Mouse (Mus musculus): ENCODE measurements around the gene Fcrl5. TPM values are rescaled to one million over a fixed set of nuclear protein-coding genes. Genes with fewer than 3 reads are reported as not detected.
A peak's percentile ranks its signal among the peaks of the same experiment; 100 is the strongest.

The Fcrl5 gene
- polyA plus RNA-seq, 1 experiment from 2014 or later = not detected

- Histone ChIP-seq H3K27me3 (ENCODE audit: control insufficient read depth, insufficient read depth, low read length) (no peaks in the 10 kb centered on the region), H3K4me3 (ENCODE audit: low read depth, low read length) (no peak overlapping the region), H3K9me3 (ENCODE audit: control insufficient read depth, low read length) (no peaks in the 10 kb centered on the region), H3K36me3 (ENCODE audit: control insufficient read depth, insufficient read depth, low read length) (no peaks in the 10 kb centered on the region), H3K4me2 (no peak overlapping the region), H3K27ac (ENCODE audit: low read depth, low read length) (no peak overlapping the region), H3K9ac (ENCODE audit: low read length) (no peak overlapping the region), H3K4me1 (ENCODE audit: control insufficient read depth, insufficient read depth, low read length) (no peaks in the 10 kb centered on the region)
- 84% methylated on average over 4 of the region's 4 CpGs for WGBS
- ATAC-seq (ENCODE audit: low FRiP score) = no peak
- no peak for DNase-seq (ENCODE audit: low spot score, missing footprints)
Measured at GRCm38 (mm10) chr3:87487392-87487791, 51.8 kb downstream of the Fcrl5 start.

- H3K36me3 ChIP-seq (ENCODE audit: control insufficient read depth, insufficient read depth, low read length) = no peaks in the 10 kb centered on the region
- H3K4me1 ChIP-seq (ENCODE audit: control insufficient read depth, insufficient read depth, low read length) = no peaks in the 10 kb centered on the region
- 71% methylated on average over 2 of the region's 2 CpGs for WGBS
- DNase-seq (ENCODE audit: low spot score, missing footprints) (no peak), ATAC-seq (ENCODE audit: low FRiP score) (no peak)
- H3K9ac ChIP-seq (ENCODE audit: low read length) = no peak overlapping the region
- no peaks in the 10 kb centered on the region for H3K27me3 ChIP-seq (ENCODE audit: control insufficient read depth, insufficient read depth, low read length)
- no peak overlapping the region for H3K4me3 ChIP-seq (ENCODE audit: low read depth, low read length)
- H3K9me3 ChIP-seq (ENCODE audit: control insufficient read depth, low read length) = no peaks in the 10 kb centered on the region
- no peak overlapping the region for H3K27ac ChIP-seq (ENCODE audit: low read depth, low read length)
- no peak overlapping the region for H3K4me2 ChIP-seq
Measured at GRCm38 (mm10) chr3:87487911-87488310, 52.3 kb downstream of the Fcrl5 start.

- H3K4me1 ChIP-seq (ENCODE audit: control insufficient read depth, insufficient read depth, low read length) = no peaks in the 10 kb centered on the region
- H3K9me3 ChIP-seq (ENCODE audit: control insufficient read depth, low read length) = no peaks in the 10 kb centered on the region
- WGBS = 86% methylated on average over 9 of the region's 9 CpGs
- ATAC-seq (ENCODE audit: low FRiP score) (no peak), DNase-seq (ENCODE audit: low spot score, missing footprints) (no peak)
- H3K36me3 ChIP-seq (ENCODE audit: control insufficient read depth, insufficient read depth, low read length) = no peaks in the 10 kb centered on the region
- H3K27me3 ChIP-seq (ENCODE audit: control insufficient read depth, insufficient read depth, low read length) = no peaks in the 10 kb centered on the region
- H3K4me2 ChIP-seq = no peak overlapping the region
- no peak overlapping the region for H3K27ac ChIP-seq (ENCODE audit: low read depth, low read length)
- H3K9ac ChIP-seq (ENCODE audit: low read length) = no peak overlapping the region
- H3K4me3 ChIP-seq (ENCODE audit: low read depth, low read length) = no peak overlapping the region
Measured at GRCm38 (mm10) chr3:87498266-87498665, 62.7 kb downstream of the Fcrl5 start.

- no peak overlapping the region for H3K4me3 ChIP-seq (ENCODE audit: low read depth, low read length)
- 13% methylated on average over 3 of the region's 3 CpGs for WGBS
Measured at GRCm38 (mm10) chr3:87499072-87499471, 63.5 kb downstream of the Fcrl5 start.

GRCm38 (mm10) chr3:87500088-87501055 is 64.8 kb downstream of the Fcrl5 start:
- no peak overlapping the region for H3K4me3 ChIP-seq (ENCODE audit: low read depth, low read length)
- WGBS = 81% methylated on average over 24 of the region's 24 CpGs
- no peak overlapping the region for H3K27ac ChIP-seq (ENCODE audit: low read depth, low read length)
- H3K27me3 ChIP-seq (ENCODE audit: control insufficient read depth, insufficient read depth, low read length) = no peaks in the 10 kb centered on the region
- no peak overlapping the region for H3K9ac ChIP-seq (ENCODE audit: low read length)
- no peak overlapping the region for H3K4me2 ChIP-seq
- no peaks in the 10 kb centered on the region for H3K36me3 ChIP-seq (ENCODE audit: control insufficient read depth, insufficient read depth, low read length)
- DNase-seq (ENCODE audit: low spot score, missing footprints) (no peak), ATAC-seq (ENCODE audit: low FRiP score) (no peak)
- no peaks in the 10 kb centered on the region for H3K4me1 ChIP-seq (ENCODE audit: control insufficient read depth, insufficient read depth, low read length)
- no peaks in the 10 kb centered on the region for H3K9me3 ChIP-seq (ENCODE audit: control insufficient read depth, low read length)

More at GRCm38 (mm10) chr3:87499072-87499471, 63.5 kb downstream of the Fcrl5 start:
- ATAC-seq (ENCODE audit: low FRiP score) = no peak
- H3K9ac ChIP-seq (ENCODE audit: low read length) = no peak overlapping the region
- no peaks in the 10 kb centered on the region for H3K36me3 ChIP-seq (ENCODE audit: control insufficient read depth, insufficient read depth, low read length)
- H3K27ac ChIP-seq (ENCODE audit: low read depth, low read length) = no peak overlapping the region
- peak; percentile 98 for DNase-seq (ENCODE audit: low spot score, missing footprints)
- no peaks in the 10 kb centered on the region for H3K27me3 ChIP-seq (ENCODE audit: control insufficient read depth, insufficient read depth, low read length)
- no peak overlapping the region for H3K4me2 ChIP-seq
- H3K9me3 ChIP-seq (ENCODE audit: control insufficient read depth, low read length) = no peaks in the 10 kb centered on the region
- no peaks in the 10 kb centered on the region for H3K4me1 ChIP-seq (ENCODE audit: control insufficient read depth, insufficient read depth, low read length)

DNA sequence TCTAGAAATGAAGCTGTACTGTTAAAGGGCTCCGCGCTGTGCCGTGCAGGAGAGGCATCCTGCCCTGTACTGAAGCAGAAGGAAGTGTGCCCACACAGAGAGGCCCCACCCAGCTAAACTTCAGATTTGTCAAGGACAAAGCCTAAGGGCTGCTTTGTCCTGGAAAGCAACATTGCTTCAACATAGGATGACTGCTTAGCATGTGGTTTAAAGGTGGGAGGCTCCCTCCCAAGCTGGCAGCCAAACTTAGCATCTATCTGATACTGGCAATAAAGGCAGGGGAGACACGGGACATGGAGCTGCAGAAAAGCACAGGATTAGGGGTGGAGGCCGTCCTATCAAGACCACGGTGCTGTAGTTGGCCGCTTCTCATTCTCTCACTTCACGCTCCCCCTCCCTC is 65.6 kb downstream of the Fcrl5 start:
- no peak for DNase-seq (ENCODE audit: low spot score, missing footprints)
- ATAC-seq (ENCODE audit: low FRiP score) = no peak
- H3K4me2 ChIP-seq = no peak overlapping the region
- H3K36me3 ChIP-seq (ENCODE audit: control insufficient read depth, insufficient read depth, low read length) = no peaks in the 10 kb centered on the region
- WGBS = 58% methylated on average over 8 of the region's 8 CpGs
- H3K9ac ChIP-seq (ENCODE audit: low read length) = no peak overlapping the region
- no peaks in the 10 kb centered on the region for H3K4me1 ChIP-seq (ENCODE audit: control insufficient read depth, insufficient read depth, low read length)
- no peak overlapping the region for H3K27ac ChIP-seq (ENCODE audit: low read depth, low read length)
- H3K4me3 ChIP-seq (ENCODE audit: low read depth, low read length) = no peak overlapping the region
- H3K9me3 ChIP-seq (ENCODE audit: control insufficient read depth, low read length) = no peaks in the 10 kb centered on the region
- H3K27me3 ChIP-seq (ENCODE audit: control insufficient read depth, insufficient read depth, low read length) = no peaks in the 10 kb centered on the region

DNA sequence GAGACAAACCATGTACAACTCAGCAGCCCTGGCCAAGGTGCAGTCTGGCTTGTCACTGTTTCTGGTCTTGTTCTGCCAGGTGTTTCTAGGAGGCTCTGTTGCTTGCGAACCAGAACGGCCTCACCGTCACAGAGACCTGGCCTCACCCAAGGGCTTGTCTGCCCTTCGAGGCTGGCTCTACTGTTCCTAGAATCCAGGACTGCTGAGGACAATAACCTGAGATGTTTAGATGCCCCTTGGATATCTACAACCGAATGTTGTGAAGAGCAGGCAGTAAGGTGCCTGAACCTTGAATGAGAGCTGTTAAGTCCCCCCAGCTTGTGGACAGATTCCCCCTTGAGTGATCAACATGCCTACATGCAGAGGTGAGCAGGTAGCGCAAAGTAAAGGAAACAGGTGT is 67.2 kb downstream of the Fcrl5 start:
- no peaks in the 10 kb centered on the region for H3K4me1 ChIP-seq (ENCODE audit: control insufficient read depth, insufficient read depth, low read length)
- H3K27me3 ChIP-seq (ENCODE audit: control insufficient read depth, insufficient read depth, low read length) = no peaks in the 10 kb centered on the region
- WGBS = 97% methylated on average over 6 of the region's 6 CpGs
- H3K4me3 ChIP-seq (ENCODE audit: low read depth, low read length) = no peak overlapping the region
- H3K27ac ChIP-seq (ENCODE audit: low read depth, low read length) = no peak overlapping the region
- ATAC-seq (ENCODE audit: low FRiP score) (no peak), DNase-seq (ENCODE audit: low spot score, missing footprints) (no peak)
- H3K4me2 ChIP-seq = no peak overlapping the region
- no peaks in the 10 kb centered on the region for H3K36me3 ChIP-seq (ENCODE audit: control insufficient read depth, insufficient read depth, low read length)
- H3K9me3 ChIP-seq (ENCODE audit: control insufficient read depth, low read length) = no peaks in the 10 kb centered on the region
- H3K9ac ChIP-seq (ENCODE audit: low read length) = no peak overlapping the region

DNA sequence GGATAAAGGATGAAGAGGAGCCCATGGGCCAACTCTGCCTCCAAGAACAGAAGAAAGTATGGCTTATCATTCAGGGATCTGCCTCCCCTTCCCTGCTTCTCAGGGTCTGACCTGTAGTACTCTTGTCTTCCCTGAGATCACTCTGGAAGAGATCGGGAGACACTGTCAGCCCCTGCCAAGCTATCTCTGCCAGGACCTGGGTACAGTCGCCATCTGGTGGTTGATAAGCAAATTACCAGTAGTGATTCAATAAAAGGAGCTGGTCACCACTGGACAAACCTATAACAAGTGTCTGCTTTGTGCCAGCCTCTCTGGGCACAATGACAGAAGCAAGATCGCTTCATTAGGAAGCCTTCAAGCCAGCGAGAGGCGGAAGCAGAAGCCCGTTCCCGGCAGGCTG is 68.8 kb downstream of the Fcrl5 start:
- no peaks in the 10 kb centered on the region for H3K36me3 ChIP-seq (ENCODE audit: control insufficient read depth, insufficient read depth, low read length)
- no peaks in the 10 kb centered on the region for H3K9me3 ChIP-seq (ENCODE audit: control insufficient read depth, low read length)
- peak; percentile 25; the same call in 1 of the 2 replicates for ATAC-seq (ENCODE audit: low FRiP score)
- no peaks in the 10 kb centered on the region for H3K27me3 ChIP-seq (ENCODE audit: control insufficient read depth, insufficient read depth, low read length)
- H3K4me3 ChIP-seq (ENCODE audit: low read depth, low read length) = no peak overlapping the region
- 29% methylated on average over 7 of the region's 7 CpGs for WGBS
- DNase-seq (ENCODE audit: low spot score, missing footprints) = peak; percentile 89
- H3K9ac ChIP-seq (ENCODE audit: low read length) = no peak overlapping the region
- no peaks in the 10 kb centered on the region for H3K4me1 ChIP-seq (ENCODE audit: control insufficient read depth, insufficient read depth, low read length)
- H3K4me2 ChIP-seq = no peak overlapping the region
- no peak overlapping the region for H3K27ac ChIP-seq (ENCODE audit: low read depth, low read length)

DNA sequence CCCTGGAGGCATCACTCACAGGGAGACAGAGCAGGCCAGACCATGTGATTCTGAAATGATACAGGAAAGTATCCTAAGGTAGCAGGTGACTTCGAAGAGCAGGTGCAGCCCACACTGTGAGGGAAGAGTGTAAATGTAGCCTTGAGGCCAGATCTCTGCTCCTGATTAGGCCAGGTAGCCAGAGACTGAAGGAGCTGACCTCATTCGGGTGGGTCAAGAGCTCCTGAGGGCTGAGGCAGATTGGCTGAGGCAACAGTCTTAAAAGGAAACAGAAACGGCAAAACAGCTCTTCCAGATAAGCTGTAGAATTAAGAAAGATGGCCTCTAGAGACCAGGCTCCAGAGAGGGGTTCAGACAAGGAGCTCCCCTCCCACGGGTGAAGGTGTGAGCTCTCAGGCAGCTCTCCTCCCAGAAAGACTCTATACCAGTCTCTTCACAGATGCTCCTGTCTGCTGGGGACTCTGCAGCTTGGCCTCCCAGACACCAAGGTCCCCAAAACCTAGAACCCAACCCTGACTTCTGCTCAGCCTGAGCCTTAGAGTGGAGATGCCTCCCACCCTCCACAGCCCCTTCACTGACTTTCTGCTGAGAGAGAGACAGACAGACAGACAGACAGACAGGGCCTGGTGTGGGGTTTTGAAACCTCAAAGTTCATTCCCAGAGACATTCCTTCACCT is 69.3 kb downstream of the Fcrl5 start:
- no peaks in the 10 kb centered on the region for H3K4me1 ChIP-seq (ENCODE audit: control insufficient read depth, insufficient read depth, low read length)
- H3K9ac ChIP-seq (ENCODE audit: low read length) = no peak overlapping the region
- H3K27me3 ChIP-seq (ENCODE audit: control insufficient read depth, insufficient read depth, low read length) = no peaks in the 10 kb centered on the region
- H3K4me3 ChIP-seq (ENCODE audit: low read depth, low read length) = no peak overlapping the region
- no peaks in the 10 kb centered on the region for H3K9me3 ChIP-seq (ENCODE audit: control insufficient read depth, low read length)
- no peaks in the 10 kb centered on the region for H3K36me3 ChIP-seq (ENCODE audit: control insufficient read depth, insufficient read depth, low read length)
- H3K27ac ChIP-seq (ENCODE audit: low read depth, low read length) = no peak overlapping the region
- WGBS = 62% methylated on average over 4 of the region's 4 CpGs
- ATAC-seq (ENCODE audit: low FRiP score) (no peak), DNase-seq (ENCODE audit: low spot score, missing footprints) (no peak)
- H3K4me2 ChIP-seq = no peak overlapping the region
